Mouse (Mus musculus) kidney, embryonic 14.5 days (tissue): ENCODE data around the gene Frmd4a. TPM values are rescaled to one million over a fixed set of nuclear protein-coding genes. Genes with fewer than 3 reads are reported as not detected.
A peak's percentile ranks its signal among the peaks of the same experiment; 100 is the strongest.

Experiments
- ATAC-seq: fragments of 200-750 bp; cut with Nextera tagmentation; 2 replicates; pipeline ENCODE4 v1.8.0; 2017; ENCODE audit warnings: moderate number of reproducible peaks, mild to moderate bottlenecking, moderate TSS enrichment, moderate library complexity; ENCODE audit not compliant: low FRiP score, low TSS enrichment
- H3K27ac ChIP-seq: fragments of 300-500 bp; sonication (generic); 2 replicates; pipeline ENCODE4 v1.5.1; 2014; ENCODE audit warnings: low read depth, mild to moderate bottlenecking, low read length, moderate library complexity, mixed read lengths
- H3K27me3 ChIP-seq: fragments of 300-500 bp; sonication (generic); 2 replicates; pipeline ENCODE4 v1.6.1; 2014; ENCODE audit warnings: mild to moderate bottlenecking, low read length; ENCODE audit not compliant: control insufficient read depth, insufficient read depth
- H3K36me3 ChIP-seq: fragments of 300-500 bp; sonication (generic); 2 replicates; pipeline ENCODE4 v1.6.1; 2014; ENCODE audit warnings: low read length, mixed read lengths; ENCODE audit not compliant: control insufficient read depth, insufficient read depth
- H3K4me1 ChIP-seq: fragments of 300-500 bp; sonication (generic); 2 replicates; pipeline ENCODE4 v1.6.1; 2014; ENCODE audit warnings: low read length, mixed read lengths; ENCODE audit not compliant: control insufficient read depth, insufficient read depth
- H3K4me2 ChIP-seq: fragments of 300-500 bp; sonication (generic); replicated peaks from 2 replicates; pipeline ENCODE4 v1.6.1; 2014; ENCODE audit warnings: low read depth, mild to moderate bottlenecking, low read length
- H3K4me3 ChIP-seq: fragments of 300-500 bp; sonication (generic); 2 replicates; pipeline ENCODE4 v1.5.1; 2014; ENCODE audit warnings: mild to moderate bottlenecking, low read length
- H3K9ac ChIP-seq: fragments of 300-500 bp; sonication (generic); 2 replicates; pipeline ENCODE4 v1.6.1; 2014; ENCODE audit warnings: low read depth, mild to moderate bottlenecking, low read length, moderate library complexity
- H3K9me3 ChIP-seq: fragments of 300-500 bp; sonication (generic); 2 replicates; pipeline ENCODE4 v1.6.1; 2016; ENCODE audit warnings: low read length; ENCODE audit not compliant: control insufficient read depth
- WGBS: fragments of 180-500 bp; shearing (Covaris S2); extraction: QIAGEN DNeasy Blood & Tissue Kit; methylation state at CpG from one replicate; pipeline ENCODE4 v1.1.7; 2014; 5-methylcytosine and 5-hydroxymethylcytosine counted together
- polyA plus RNA-seq: library from polyadenylated mRNA; unstranded; fragments of >200 nt; fragmentation: Nextera tagmentation; extraction: Ambion mirVana; gene quantifications from 2 replicates; pipeline ENCODE4 v1.2.1, GENCODE M21; 2014

The Frmd4a gene
- polyA plus RNA-seq, 1 experiment from 2014 or later, result 39.2 TPM

DNA sequence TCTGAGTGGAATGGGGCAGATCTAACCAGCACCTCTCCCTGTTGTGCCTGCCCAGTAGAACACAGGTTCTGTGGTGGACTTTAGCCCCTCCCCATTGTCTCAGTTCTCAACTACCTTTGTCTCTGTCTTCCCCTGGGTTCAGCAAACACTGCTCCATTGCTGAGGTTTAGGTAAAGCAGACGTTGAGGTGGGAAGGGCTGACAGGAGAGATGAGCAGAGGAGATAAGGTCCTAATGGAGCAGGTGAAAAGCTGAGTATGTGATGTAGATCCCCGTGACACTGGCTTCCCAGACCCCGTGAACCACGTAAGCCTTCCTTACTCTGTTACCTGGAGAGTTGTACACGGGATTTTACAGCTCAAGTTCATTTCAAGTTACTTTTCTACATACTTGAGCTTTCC is 545.3 kb downstream of the Frmd4a start:
- WGBS, result 29% methylated on average over 5 of the region's 5 CpGs
- peak overlapping the region; percentile 50 for H3K9ac ChIP-seq
- H3K4me1 ChIP-seq, result peaks cover 41% of the 10 kb centered on the region

DNA sequence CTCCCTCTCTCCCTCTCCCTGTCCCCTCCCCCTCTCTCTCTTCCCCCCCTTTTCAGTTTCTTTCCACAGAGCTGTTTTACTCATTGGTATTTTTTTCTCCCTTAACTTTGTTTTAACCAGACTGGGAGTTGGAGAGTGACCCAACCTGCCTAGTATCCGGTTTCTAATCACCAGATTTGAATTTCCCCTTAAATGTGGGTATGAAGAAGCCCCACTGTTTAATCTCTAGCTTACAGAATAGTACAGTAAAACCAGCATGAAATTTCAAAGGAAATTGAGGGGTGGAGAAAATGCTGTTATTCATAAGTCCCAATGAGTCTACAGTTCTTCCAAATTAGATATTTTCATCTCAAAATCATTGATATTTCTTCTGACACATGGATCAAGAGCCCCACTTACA is 545.8 kb downstream of the Frmd4a start:
- Histone ChIP-seq H3K4me1 (peaks cover 38% of the 10 kb centered on the region), H3K4me2 (peak overlapping the region; percentile 76), H3K9me3 (no peaks in the 10 kb centered on the region), H3K27me3 (no peaks in the 10 kb centered on the region), H3K4me3 (peak overlapping the region; percentile 62; the same call in 1 of the 2 replicates), H3K36me3 (peaks cover 29% of the 10 kb centered on the region), H3K9ac (no peak overlapping the region), H3K27ac (no peak overlapping the region)
- ATAC-seq, result no peak
- WGBS, result 46% methylated on average over 1 of the region's 1 CpGs

More for the DNA sequence above, 545.3 kb downstream of the Frmd4a start:
- H3K4me2 ChIP-seq, result peak overlapping the region; percentile 76
- peak overlapping the region; percentile 42; the same call in 1 of the 2 replicates for H3K27ac ChIP-seq
- ATAC-seq, result no peak
- no peaks in the 10 kb centered on the region for H3K27me3 ChIP-seq
- H3K9me3 ChIP-seq, result no peaks in the 10 kb centered on the region
- peak overlapping the region; percentile 62 for H3K4me3 ChIP-seq
- H3K36me3 ChIP-seq, result peaks cover 24% of the 10 kb centered on the region

- Histone ChIP-seq H3K4me3 (no peak overlapping the region), H3K27me3 (no peaks in the 10 kb centered on the region), H3K4me1 (peaks cover 40% of the 10 kb centered on the region), H3K9ac (no peak overlapping the region), H3K4me2 (no peak overlapping the region), H3K9me3 (no peaks in the 10 kb centered on the region), H3K36me3 (peaks cover 48% of the 10 kb centered on the region), H3K27ac (no peak overlapping the region)
- 78% methylated on average over 4 of the region's 4 CpGs for WGBS
- ATAC-seq, result no peak
Observed at GRCm38 (mm10) chr2:4566260-4566955, 548.9 kb downstream of the Frmd4a start.

GRCm38 (mm10) chr2:4566956-4567680 is 549.6 kb downstream of the Frmd4a start:
- Histone ChIP-seq H3K4me3 (no peak overlapping the region), H3K4me1 (peaks cover 34% of the 10 kb centered on the region), H3K4me2 (no peak overlapping the region), H3K27ac (no peak overlapping the region), H3K27me3 (no peaks in the 10 kb centered on the region), H3K9me3 (no peaks in the 10 kb centered on the region), H3K9ac (no peak overlapping the region), H3K36me3 (peaks cover 51% of the 10 kb centered on the region)
- WGBS, result 92% methylated on average over 9 of the region's 9 CpGs
- ATAC-seq, result no peak

DNA sequence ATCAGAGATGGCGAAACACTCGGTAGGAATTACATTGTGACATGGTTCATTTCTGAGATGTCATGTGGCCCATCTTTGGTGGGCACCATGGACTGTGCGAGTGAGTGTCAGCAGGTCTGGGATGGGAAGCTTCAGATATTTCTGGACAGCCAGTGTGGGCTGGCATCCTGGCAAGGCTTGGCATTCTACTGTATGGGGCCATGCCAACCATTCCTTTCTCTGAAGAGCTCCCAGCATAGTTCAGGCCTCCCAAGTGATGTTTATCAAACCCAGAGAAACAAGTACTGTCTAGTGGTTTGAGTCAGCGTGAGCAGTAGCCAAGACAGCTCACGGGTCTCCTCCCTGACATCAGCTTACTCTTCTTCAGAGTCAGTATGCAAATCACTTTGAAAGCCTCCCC is 551.5 kb downstream of the Frmd4a start:
- H3K36me3 ChIP-seq, result peaks cover 70% of the 10 kb centered on the region
- no peaks in the 10 kb centered on the region for H3K9me3 ChIP-seq
- H3K4me3 ChIP-seq, result no peak overlapping the region
- ATAC-seq, result no peak
- no peak overlapping the region for H3K4me2 ChIP-seq
- H3K9ac ChIP-seq, result no peak overlapping the region
- H3K27ac ChIP-seq, result no peak overlapping the region
- no peaks in the 10 kb centered on the region for H3K27me3 ChIP-seq
- peaks cover 16% of the 10 kb centered on the region; the same call in 1 of the 2 replicates for H3K4me1 ChIP-seq
- 84% methylated on average over 5 of the region's 5 CpGs for WGBS

DNA sequence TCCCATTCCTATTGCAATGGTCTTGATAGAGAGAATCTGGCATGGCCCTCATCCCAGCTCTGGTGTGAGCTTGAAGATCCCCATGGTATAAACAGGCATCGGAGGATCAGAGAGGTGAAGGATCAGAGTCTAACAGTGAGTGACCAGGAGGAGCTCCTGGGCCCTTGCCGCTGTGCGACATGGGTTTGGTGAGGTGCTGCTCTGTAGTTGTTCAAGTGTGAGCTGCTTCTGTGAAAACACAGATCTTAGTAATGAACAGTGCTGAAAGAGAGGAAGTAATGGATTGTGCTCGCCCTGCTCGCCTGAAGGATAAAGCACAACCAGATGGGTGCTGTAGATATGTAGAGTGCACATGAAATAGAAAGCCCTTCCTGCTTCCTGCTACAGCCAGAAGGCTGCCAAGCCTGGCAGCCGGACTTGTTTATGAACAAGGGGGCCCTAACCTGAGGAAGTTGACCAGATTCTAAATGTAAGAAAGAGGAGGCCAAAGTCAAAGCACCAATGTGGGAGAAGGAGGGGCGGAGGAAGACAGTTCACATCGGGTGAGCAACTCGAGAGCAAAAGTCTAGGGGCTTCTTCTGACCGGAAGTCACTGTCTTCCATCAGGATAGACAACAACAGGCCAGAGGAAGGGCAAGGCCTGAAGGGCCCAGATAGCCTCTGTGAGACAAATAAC is 552.8 kb downstream of the Frmd4a start:
- Histone ChIP-seq H3K36me3 (peaks cover 83% of the 10 kb centered on the region), H3K27me3 (no peaks in the 10 kb centered on the region), H3K4me1 (peaks cover 16% of the 10 kb centered on the region; the same call in 1 of the 2 replicates), H3K4me3 (no peak overlapping the region), H3K9ac (peak overlapping the region; percentile 37; the same call in 1 of the 2 replicates), H3K27ac (peak overlapping the region; percentile 57; the same call in 1 of the 2 replicates), H3K9me3 (no peaks in the 10 kb centered on the region), H3K4me2 (no peak overlapping the region)
- WGBS, result 60% methylated on average over 10 of the region's 10 CpGs
- 0 out of 2 replicates have a peak, but pooled peaks have one; percentile 21 for ATAC-seq

DNA sequence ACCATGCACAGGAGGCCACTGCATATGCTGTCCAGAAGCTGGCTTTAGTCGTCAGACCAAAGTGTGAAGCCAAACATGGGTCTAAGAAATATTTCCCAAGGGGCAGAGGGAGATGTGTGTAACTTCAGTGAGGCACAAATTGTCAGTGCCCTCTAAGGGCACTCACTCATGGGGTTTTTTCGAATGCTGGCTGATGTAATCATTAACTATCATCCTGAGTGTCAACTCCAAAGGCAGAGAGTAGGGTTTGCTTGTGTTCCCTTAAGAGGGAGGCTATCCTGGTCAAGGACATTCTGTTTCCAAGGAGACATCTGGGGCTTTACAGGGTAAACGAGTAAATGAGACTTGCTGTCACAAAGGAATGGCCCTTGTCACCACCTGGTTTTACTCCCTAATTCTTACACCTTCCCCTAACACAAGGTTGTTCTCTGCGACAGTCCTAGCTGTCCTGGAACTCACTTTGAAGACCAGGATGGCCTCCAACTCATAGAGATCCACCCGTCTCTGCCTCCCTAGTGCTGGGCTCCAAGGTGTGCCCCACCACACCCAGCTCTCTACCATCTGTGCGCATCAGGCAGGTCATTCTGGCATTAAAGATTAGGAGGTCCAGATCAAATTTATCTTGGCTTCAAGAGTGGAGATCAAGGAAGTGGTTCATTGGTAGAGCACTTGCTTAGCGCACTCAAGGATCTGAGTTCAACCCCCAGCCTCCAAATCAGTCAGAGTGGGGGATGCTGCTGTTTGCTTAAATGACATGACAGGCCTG is 555.2 kb downstream of the Frmd4a start:
- 66% methylated on average over 7 of the region's 7 CpGs for WGBS
- ATAC-seq, result 0 out of 2 replicates have a peak, but pooled peaks have one; percentile 28
- Histone ChIP-seq H3K4me2 (no peak overlapping the region), H3K27me3 (no peaks in the 10 kb centered on the region), H3K36me3 (peaks cover 76% of the 10 kb centered on the region), H3K9me3 (no peaks in the 10 kb centered on the region), H3K27ac (no peak overlapping the region; the same call in 1 of the 2 replicates), H3K4me1 (peaks cover 26% of the 10 kb centered on the region; the same call in 1 of the 2 replicates), H3K9ac (no peak overlapping the region), H3K4me3 (no peak overlapping the region)

GRCm38 (mm10) chr2:4573386-4573785 is 555.9 kb downstream of the Frmd4a start:
- no peak for ATAC-seq
- H3K27me3 ChIP-seq, result no peaks in the 10 kb centered on the region
- H3K27ac ChIP-seq, result no peak overlapping the region
- H3K4me2 ChIP-seq, result no peak overlapping the region
- peaks cover 69% of the 10 kb centered on the region for H3K36me3 ChIP-seq
- no peak overlapping the region for H3K9ac ChIP-seq
- peaks cover 28% of the 10 kb centered on the region; the same call in 1 of the 2 replicates for H3K4me1 ChIP-seq
- 59% methylated on average over 4 of the region's 4 CpGs for WGBS
- no peaks in the 10 kb centered on the region for H3K9me3 ChIP-seq
- no peak overlapping the region for H3K4me3 ChIP-seq
